Mouse (Mus musculus) urinary bladder, adult 18-20 months (tissue): ENCODE results near the gene Tmem138.
"Not testable (repeated sequence)": the region's sequence is repeated elsewhere in the genome, so short reads cannot be mapped to it uniquely, and the experiment has no call there.

Experiments used
- DNase-seq, 2 experiments: peaks; one replicate each; pipeline ENCODE4 v3.0.0; 2022; ENCODE audit warnings: low spot score in 2 of 2, mixed read lengths in 2 of 2

The Tmem138 gene

GRCm38 (mm10) chr19:10569627-10570026, 7.5 kb downstream of the Tmem138 start:
- DNase-seq: no peak

GRCm38 (mm10) chr19:10565217-10565616, 11.9 kb downstream of the Tmem138 start:
- DNase-seq: no peak

- DNase-seq: no peak
Observed at GRCm38 (mm10) chr19:10564278-10564677, 12.9 kb downstream of the Tmem138 start.

GRCm38 (mm10) chr19:10562351-10562750, 14.8 kb downstream of the Tmem138 start:
- no peak for DNase-seq

GRCm38 (mm10) chr19:10561558-10562314, 15.4 kb downstream of the Tmem138 start:
- peak in 1 of 2 experiments; percentile 31 for DNase-seq

GRCm38 (mm10) chr19:10560108-10560507, 17.1 kb downstream of the Tmem138 start:
- DNase-seq: no peak

- DNase-seq: not testable (repeated sequence)
Observed at GRCm38 (mm10) chr19:10557837-10558375, 19.3 kb downstream of the Tmem138 start.

- no peak for DNase-seq
Observed at GRCm38 (mm10) chr19:10557430-10557829, 19.7 kb downstream of the Tmem138 start.

- no peak for DNase-seq
Observed at GRCm38 (mm10) chr19:10557001-10557400, 20.2 kb downstream of the Tmem138 start.

GRCm38 (mm10) chr19:10555624-10556510, 21.3 kb downstream of the Tmem138 start, which contains the start of gene Tmem216:
Gene Tmem216, minus strand, starts transcription at chr19:10556238.
- peak; percentile 73 to 77 for DNase-seq

GRCm38 (mm10) chr19:10539454-10539853, 37.7 kb downstream of the Tmem138 start:
- no peak for DNase-seq

GRCm38 (mm10) chr19:10530082-10530481, 47.1 kb downstream of the Tmem138 start:
- no peak for DNase-seq

GRCm38 (mm10) chr19:10525910-10526309, 51.3 kb downstream of the Tmem138 start, which contains the start of gene Sdhaf2:
Gene Sdhaf2, minus strand, starts transcription at chr19:10526142.
- DNase-seq: no peak

GRCm38 (mm10) chr19:10525106-10525901, 51.9 kb downstream of the Tmem138 start, which contains the start of gene Cpsf7:
Gene Cpsf7, plus strand, starts transcription at chr19:10525266.
- DNase-seq: peak; percentile 83 to 87

- DNase-seq: no peak
Observed at GRCm38 (mm10) chr19:10524784-10525105, 52.4 kb downstream of the Tmem138 start.

- no peak for DNase-seq
Observed at GRCm38 (mm10) chr19:10523483-10524080, 53.6 kb downstream of the Tmem138 start.

- no peak for DNase-seq
Observed at GRCm38 (mm10) chr19:10521926-10522325, 55.2 kb downstream of the Tmem138 start.
